Comparison of ENCODE assay signal across 8 mouse cellular contexts in the genomic region with DNA sequence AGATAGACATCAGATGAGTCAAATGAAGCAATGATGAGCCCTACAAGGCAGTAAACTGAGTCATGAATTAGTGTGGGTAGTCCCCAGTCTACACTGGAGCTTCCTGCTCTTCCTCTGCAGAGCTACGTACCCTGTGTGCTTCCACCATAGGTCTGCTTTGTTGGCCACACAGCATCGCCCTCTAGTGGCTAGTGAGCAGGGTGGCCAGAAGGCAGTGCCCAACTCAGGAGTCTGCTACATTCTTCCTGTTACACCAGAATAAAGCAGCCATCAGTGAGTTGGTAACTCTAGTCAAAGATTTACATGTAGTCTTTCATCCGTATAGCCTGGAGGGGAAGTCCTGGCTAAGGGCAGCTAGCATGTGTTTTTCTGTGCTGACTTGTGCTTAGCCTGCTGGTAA. TPM values are rescaled to one million over a fixed set of nuclear protein-coding genes. Genes with fewer than 3 reads are reported as not detected.
DNase-seq lines count a peak whose midpoint lies in the region; ATAC-seq and TF ChIP-seq lines count a peak whose summit lies in the region.

No protein-coding gene starts in this region.

- no peak overlapping the region for H3K4me2 ChIP-seq in liver, embryonic 13.5 days
- no peak overlapping the region for H3K4me2 ChIP-seq in stomach, postnatal 0 days (replicated peaks; ENCODE audit: low read depth)

- ATAC-seq in liver, embryonic 13.5 days (ENCODE audit: low read depth): peak; percentile 52; the same call in 1 of the 2 replicates
- ATAC-seq in stomach, postnatal 0 days (ENCODE audit: low FRiP score, low TSS enrichment): peak; percentile 82

- no peak overlapping the region for H3K4me3 ChIP-seq in heart, adult 2 months
- no peak overlapping the region for H3K4me3 ChIP-seq in liver, embryonic 13.5 days (replicated peaks)
- no peak overlapping the region for H3K4me3 ChIP-seq in stomach, postnatal 0 days (ENCODE audit: low read depth, low read length)

- TF ChIP-seq POLR2A in heart, adult 2 months (IDR thresholded peaks at IDR 0.05; ENCODE audit: insufficient read depth, low read depth, low read length): no peak

- no peak overlapping the region for H3K9ac ChIP-seq in heart, adult 2 months (ENCODE audit: low read depth, low read length)
- H3K9ac ChIP-seq in liver, embryonic 13.5 days: no peak overlapping the region
- no peak overlapping the region for H3K9ac ChIP-seq in stomach, postnatal 0 days (ENCODE audit: low read length)

- H3K79me2 ChIP-seq in heart, adult 2 months (replicated peaks; ENCODE audit: control insufficient read depth, insufficient read depth, low read length): no peaks in the 10 kb centered on the region; the same call in 1 of the 2 replicates

- 14% methylated on average over 3 of the region's 3 CpGs for whole genome bisulfite sequencing in heart, adult 2 months
- WGBS in liver, embryonic 13.5 days (ENCODE audit: insufficient replicate concordance): 28% methylated on average over 3 of the region's 3 CpGs
- 21% methylated on average over 3 of the region's 3 CpGs for WGBS in stomach, postnatal 0 days

- no peak overlapping the region for H3K27ac ChIP-seq in heart, adult 2 months
- H3K27ac ChIP-seq in liver, embryonic 13.5 days: no peak overlapping the region
- H3K27ac ChIP-seq in stomach, postnatal 0 days (replicated peaks): peak overlapping the region; percentile 71; the same call in 1 of the 2 replicates

- H3K4me1 ChIP-seq in heart, adult 2 months (ENCODE audit: control insufficient read depth, insufficient read depth, low read length): peaks cover under 1% of the 10 kb centered on the region; the same call in 1 of the 2 replicates
- peaks cover 30% of the 10 kb centered on the region for H3K4me1 ChIP-seq in liver, embryonic 13.5 days (replicated peaks)
- no peaks in the 10 kb centered on the region for H3K4me1 ChIP-seq in stomach, postnatal 0 days (replicated peaks; ENCODE audit: control insufficient read depth, insufficient read depth)

- no peaks in the 10 kb centered on the region for H3K9me3 ChIP-seq in liver, embryonic 13.5 days (replicated peaks)
- H3K9me3 ChIP-seq in stomach, postnatal 0 days (ENCODE audit: control insufficient read depth, low read length): no peaks in the 10 kb centered on the region

- DNase-seq in 416B (ENCODE audit: low read depth) (peak; percentile 84), ZHBTc4 (ENCODE audit: low read depth, low spot score) (peak; percentile 85)
- DNase-seq in embryo, embryonic 10.5 days (ENCODE audit: low spot score): peak; percentile 82
- peak; percentile 66 to 78 for DNase-seq in heart, adult 2 months
- DNase-seq in kidney, adult 8-10 months: peak; percentile 87 to 91
- no peak for DNase-seq in liver, embryonic 13.5 days
- peak; percentile 48 to 81 for DNase-seq in natural killer cell, adult 2 months (ENCODE audit: low spot score in 2 of 2)
- DNase-seq in stomach, postnatal 0 days (ENCODE audit: low spot score): peak; percentile 79

- no peaks in the 10 kb centered on the region for H3K27me3 ChIP-seq in heart, adult 2 months (ENCODE audit: control insufficient read depth, insufficient read depth, low read length)
- no peaks in the 10 kb centered on the region for H3K27me3 ChIP-seq in liver, embryonic 13.5 days
- no peaks in the 10 kb centered on the region for H3K27me3 ChIP-seq in stomach, postnatal 0 days (ENCODE audit: control insufficient read depth, insufficient read depth, low read length)

- no peak; the same call in 1 of the 2 replicates for TF ChIP-seq CTCF in heart, adult 2 months (IDR thresholded peaks at IDR 0.05)
- TF ChIP-seq CTCF in stomach, postnatal 0 days (IDR thresholded peaks at IDR 0.05; ENCODE audit: low read depth): peak; percentile 97

- intact Hi-C loops in heart, adult 2 months (cut with DNase I): loop anchor here (2.0 kb wide), 3 partner anchors 19 to 79 kb away; no protein-coding TSS in a partner anchor

- no peaks in the 10 kb centered on the region for H3K36me3 ChIP-seq in heart, adult 2 months (ENCODE audit: control insufficient read depth, insufficient read depth, low read length)
- peaks cover 53% of the 10 kb centered on the region for H3K36me3 ChIP-seq in liver, embryonic 13.5 days
- peaks cover 29% of the 10 kb centered on the region for H3K36me3 ChIP-seq in stomach, postnatal 0 days (ENCODE audit: control insufficient read depth, insufficient read depth, low read length)

- TF ChIP-seq EP300 in heart, adult 2 months (IDR thresholded peaks at IDR 0.05; ENCODE audit: insufficient read depth, low read depth, low read length): peak; percentile 72
- no peak for TF ChIP-seq EP300 in stomach, postnatal 0 days (optimal IDR thresholded peaks at IDR 0.05)

RNA-seq across cellular contexts. Expression of gene Acvr1b, which starts 24.4 kb away (rescaled TPM):
- total RNA-seq in heart, adult 2 months (2021): 10 to 100 TPM in 1 of 2 experiments, 1 to 10 TPM in 1; 9.9 to 12.3 TPM
- polyA plus RNA-seq in heart, adult 2 months (2012; rRNA removed): 15.3 and 19.3 TPM in 2 replicates
- 1.0 and 1.6 TPM in 2 replicates for polyA plus RNA-seq in liver, embryonic 13.5 days (2015; fragmentation: Nextera tagmentation; extraction: Ambion mirVana)
- 6.9 and 8.1 TPM in 2 replicates for polyA plus RNA-seq in stomach, postnatal 0 days (2015; fragmentation: Nextera tagmentation; extraction: Ambion mirVana)

RNA-seq across cellular contexts. Expression of gene Grasp, which starts 25.8 kb away (rescaled TPM):
- 10 to 100 TPM; 10.9 to 11.5 TPM for total RNA-seq in heart, adult 2 months (2021)
- polyA plus RNA-seq in heart, adult 2 months (2012; rRNA removed): 7.4 and 7.6 TPM in 2 replicates
- polyA plus RNA-seq in liver, embryonic 13.5 days (2015; fragmentation: Nextera tagmentation; extraction: Ambion mirVana): 0.29 and 0.44 TPM in 2 replicates
- 2.0 TPM in 2 replicates for polyA plus RNA-seq in stomach, postnatal 0 days (2015; fragmentation: Nextera tagmentation; extraction: Ambion mirVana)

RNA-seq across cellular contexts. Expression of gene Nr4a1, which starts 55.9 kb away (rescaled TPM):
- 10 to 100 TPM; 12.1 to 45.3 TPM for total RNA-seq in heart, adult 2 months (2021)
- polyA plus RNA-seq in heart, adult 2 months (2012; rRNA removed): 17.0 and 23.8 TPM in 2 replicates
- polyA plus RNA-seq in liver, embryonic 13.5 days (2015; fragmentation: Nextera tagmentation; extraction: Ambion mirVana): 0.43 and 0.56 TPM in 2 replicates
- 9.4 and 17.1 TPM in 2 replicates for polyA plus RNA-seq in stomach, postnatal 0 days (2015; fragmentation: Nextera tagmentation; extraction: Ambion mirVana)
